Mouse (Mus musculus) embryonic stem cell, embryonic (primary cell): ENCODE measurements around the gene Anapc13.

Source experiments
- CTCF ChIA-PET, 4 experiments: fragments of 300-600 bp in 2 of 4; fragments of 350-600 bp in 2 of 4; sonication (Branson Sonifier 250); formaldehyde crosslinking; loops; one replicate each; lab custom pipeline; 2022; ENCODE audit warnings: inconsistent platforms in 2 of 4; lab: Charles Lee
- POLR2A ChIA-PET, 4 experiments: fragments of 300-600 bp in 2 of 4; fragments of 350-600 bp in 2 of 4; sonication (Branson Sonifier 250); formaldehyde crosslinking; loops; one replicate each; lab custom pipeline; 2022; ENCODE audit warnings: antibody characterized with exemption in 4 of 4, inconsistent platforms in 1 of 4; lab: Charles Lee

Gene Anapc13

GRCm38 (mm10) chr9:102625983-102626838 is at the start of gene Anapc13, which contains the start of gene Cep63:
Anapc13 (plus strand) TSS chr9:102626296.
Cep63 (minus strand) TSS chr9:102626534.
- CTCF ChIA-PET = interaction anchor here (0.6 to 2.3 kb wide), 12 partner anchors 10 to 1299 kb away, joined by 3 to 8 read pairs (median 4); no protein-coding TSS in a partner anchor
- POLR2A ChIA-PET = interaction anchor here (0.5 to 18.9 kb wide), 65 partner anchors 10 to 1983 kb away, joined by 3 to 325 read pairs (median 4); partner anchors contain the start of genes Amotl2 (in 2 of the 4), 1300017J02Rik (in 1 of the 4), Ryk (in 1 of the 4) and Topbp1 (in 1 of the 4)

GRCm38 (mm10) chr9:102577480-102577879 is 48.6 kb upstream of the Anapc13 start:
- ChIA-PET CTCF (no interaction called here), POLR2A (no interaction called here)

DNA sequence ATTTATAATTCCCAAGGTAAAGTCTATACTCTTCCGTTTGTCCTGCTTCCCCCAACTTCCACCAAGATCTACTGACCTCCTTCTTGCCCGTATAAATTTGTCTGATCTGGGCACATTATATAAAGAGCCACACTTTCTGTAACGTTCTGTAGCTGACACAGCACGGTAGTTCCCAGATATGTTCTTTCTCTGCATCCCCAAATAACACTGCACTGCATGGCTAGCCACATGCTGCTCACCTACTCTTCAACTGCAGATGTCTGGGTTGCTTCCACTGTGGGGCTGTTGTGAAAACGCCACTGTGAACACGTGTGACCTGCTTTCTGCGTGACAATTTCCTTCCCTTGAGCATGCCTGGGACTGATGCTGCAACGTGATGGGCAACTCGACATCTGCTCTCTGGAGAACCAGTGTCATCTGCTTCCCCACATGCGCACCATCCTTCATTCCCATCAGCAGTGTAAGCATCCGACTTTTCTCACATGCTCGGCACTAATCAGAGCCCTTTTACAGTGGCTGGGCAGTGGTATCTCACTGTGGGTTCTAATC is 44.1 kb upstream of the Anapc13 start:
- ChIA-PET POLR2A (interaction anchor here in 1 of 4 experiments (0.7 kb wide), 1 partner anchor 325 kb away, joined by 3 read pairs; no protein-coding TSS in a partner anchor), CTCF (no interaction called here)

DNA sequence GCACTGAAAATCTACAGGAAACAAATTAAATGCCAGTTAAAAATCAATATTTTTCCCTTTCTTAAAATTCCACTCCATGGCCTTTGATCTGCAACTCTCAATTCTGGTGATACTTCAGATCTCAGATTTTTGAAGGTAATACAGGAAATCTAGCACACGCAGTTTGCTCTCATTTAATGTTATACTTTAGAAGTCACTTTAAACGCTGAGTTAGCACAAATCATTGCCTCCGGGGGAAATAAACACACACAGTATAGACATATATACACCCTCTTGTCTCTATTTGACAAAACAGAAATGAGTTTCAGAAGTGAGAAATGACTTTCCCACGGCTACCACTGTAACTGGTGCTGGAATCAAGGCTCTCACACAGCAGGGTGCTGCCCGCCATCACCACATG is 38.7 kb upstream of the Anapc13 start:
- CTCF ChIA-PET = no interaction called here
- POLR2A ChIA-PET = no interaction called here

DNA sequence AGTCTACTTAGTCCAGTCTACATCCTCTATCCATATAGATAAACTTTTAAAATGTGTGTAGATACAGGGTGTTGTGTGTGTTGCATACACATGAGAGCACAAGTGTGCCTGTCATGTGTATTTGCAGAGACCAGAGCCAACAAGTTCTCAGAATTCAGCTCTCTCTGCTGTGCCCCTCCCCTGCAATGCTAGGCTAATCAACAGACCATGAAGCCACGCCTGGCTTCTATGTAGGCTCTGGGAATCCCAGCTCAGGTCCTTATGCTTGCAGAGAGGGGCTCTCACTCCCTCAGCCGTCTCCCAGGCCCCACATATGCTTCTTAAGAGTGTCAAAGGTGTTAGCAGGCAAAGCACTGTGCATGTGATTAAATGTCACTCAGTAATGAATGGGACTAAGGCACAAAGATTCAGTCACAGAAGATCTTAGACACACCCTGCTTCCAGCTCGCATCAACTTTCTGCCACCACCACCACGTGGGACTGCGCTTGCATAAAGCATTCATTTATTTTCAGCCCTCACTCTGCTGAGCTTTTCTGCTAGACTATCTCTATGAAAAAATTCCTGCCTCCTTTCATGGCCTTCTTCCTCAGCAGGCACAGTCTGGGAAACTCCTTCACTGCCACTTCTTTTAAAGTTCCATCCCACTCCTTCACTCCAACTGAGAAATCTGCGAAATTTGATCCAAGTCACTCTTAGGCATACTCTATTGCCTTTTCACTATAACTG is 31.3 kb upstream of the Anapc13 start:
- POLR2A ChIA-PET = interaction anchor here in 1 of 4 experiments (1.0 kb wide), 1 partner anchor 38 kb away, joined by 3 read pairs; no protein-coding TSS in a partner anchor
- CTCF ChIA-PET = no interaction called here

DNA sequence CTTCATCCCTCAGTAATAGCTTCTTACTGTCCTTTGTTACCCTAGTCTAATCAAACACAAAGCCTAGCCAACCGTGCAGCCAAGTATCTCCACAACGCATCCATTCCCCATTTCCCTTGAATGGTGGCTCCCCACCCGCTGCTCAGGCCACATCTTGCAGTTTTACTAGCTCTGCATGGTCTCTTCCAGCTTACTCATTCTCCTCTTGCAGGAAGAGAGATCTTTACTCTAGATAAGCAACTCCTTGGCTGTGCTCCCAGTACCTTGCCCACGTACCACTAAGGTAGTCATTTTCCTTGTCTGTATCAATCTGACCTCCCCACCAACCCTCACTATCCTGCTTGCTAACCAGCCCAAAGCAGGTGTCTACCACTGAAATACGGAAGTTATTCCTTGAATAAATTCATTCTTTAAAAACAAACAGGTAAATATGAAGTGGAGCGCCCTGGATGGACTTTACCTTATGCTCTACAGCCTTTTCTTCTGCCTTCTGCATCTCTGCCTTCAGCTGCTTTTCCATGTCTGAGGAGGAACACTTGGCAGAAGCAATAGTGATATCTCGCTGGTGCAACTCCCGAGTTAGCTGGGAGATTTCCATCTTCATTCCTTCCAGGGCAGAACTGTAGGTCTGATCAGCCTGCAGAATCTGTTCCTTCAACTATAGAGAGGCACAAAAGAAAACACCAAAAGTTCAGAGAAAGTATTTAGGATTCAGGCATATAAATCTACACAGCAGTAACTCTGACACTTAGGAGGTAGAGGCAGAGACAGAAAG is 30.2 kb upstream of the Anapc13 start:
- ChIA-PET POLR2A (interaction anchor here in 1 of 4 experiments (1.0 kb wide), 1 partner anchor 37 kb away, joined by 3 read pairs; no protein-coding TSS in a partner anchor), CTCF (no interaction called here)

DNA sequence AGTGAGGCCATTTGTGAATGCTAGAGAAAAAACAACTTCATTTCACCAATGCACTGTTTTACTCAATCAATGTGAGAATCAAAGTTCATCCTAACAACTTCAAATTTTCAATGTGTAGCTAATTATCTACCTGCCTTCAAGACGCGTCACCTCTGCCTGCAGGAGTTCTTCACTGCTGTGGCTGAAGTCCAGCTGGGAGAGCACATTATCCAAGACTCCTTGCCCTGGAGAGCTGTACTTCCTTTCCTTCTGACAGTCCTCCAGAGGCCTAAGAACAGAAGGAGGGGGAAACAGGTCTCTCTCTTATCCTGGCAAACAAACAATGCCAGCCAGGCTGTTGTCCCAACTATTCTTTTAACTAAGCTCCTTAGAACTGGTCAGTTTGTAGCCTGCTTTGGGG is 24.9 kb upstream of the Anapc13 start:
- ChIA-PET POLR2A (interaction anchor here in 2 of 4 experiments (0.7 to 1.0 kb wide), 3 partner anchors 9 to 117 kb away, joined by 3 to 4 read pairs (median 3); no protein-coding TSS in a partner anchor), CTCF (interaction anchor here in 3 of 4 experiments (1.0 to 1.8 kb wide), 3 partner anchors 21 to 260 kb away, joined by 4 to 5 read pairs (median 4); no protein-coding TSS in a partner anchor)

GRCm38 (mm10) chr9:102601666-102602065 is 24.4 kb upstream of the Anapc13 start:
- ChIA-PET CTCF (interaction anchor here in 3 of 4 experiments (1.0 to 1.8 kb wide), 3 partner anchors 21 to 259 kb away, joined by 4 to 5 read pairs (median 4); no protein-coding TSS in a partner anchor), POLR2A (interaction anchor here in 2 of 4 experiments (0.6 to 0.8 kb wide), 3 partner anchors 8 to 693 kb away, joined by 3 read pairs; no protein-coding TSS in a partner anchor)

- CTCF ChIA-PET = interaction anchor here in 1 of 4 experiments (0.7 kb wide), 1 partner anchor 126 kb away, joined by 3 read pairs; no protein-coding TSS in a partner anchor
- POLR2A ChIA-PET = interaction anchor here in 2 of 4 experiments (0.7 kb wide), 2 partner anchors 14 to 61 kb away, joined by 3 to 4 read pairs; no protein-coding TSS in a partner anchor
These were observed 20.9 kb upstream of the Anapc13 start for GRCm38 (mm10) chr9:102605162-102605561.

- CTCF ChIA-PET = no interaction called here
These were observed 18.6 kb upstream of the Anapc13 start for GRCm38 (mm10) chr9:102607471-102607870.

GRCm38 (mm10) chr9:102609221-102609620 is 16.9 kb upstream of the Anapc13 start:
- POLR2A ChIA-PET = interaction anchor here in 1 of 4 experiments (0.6 kb wide), 1 partner anchor 115 kb away, joined by 3 read pairs; no protein-coding TSS in a partner anchor
- CTCF ChIA-PET = interaction anchor here in 1 of 4 experiments (1.2 kb wide), 1 partner anchor 13 kb away, joined by 5 read pairs; no protein-coding TSS in a partner anchor

More at GRCm38 (mm10) chr9:102607471-102607870, 18.6 kb upstream of the Anapc13 start:
- POLR2A ChIA-PET = no interaction called here

DNA sequence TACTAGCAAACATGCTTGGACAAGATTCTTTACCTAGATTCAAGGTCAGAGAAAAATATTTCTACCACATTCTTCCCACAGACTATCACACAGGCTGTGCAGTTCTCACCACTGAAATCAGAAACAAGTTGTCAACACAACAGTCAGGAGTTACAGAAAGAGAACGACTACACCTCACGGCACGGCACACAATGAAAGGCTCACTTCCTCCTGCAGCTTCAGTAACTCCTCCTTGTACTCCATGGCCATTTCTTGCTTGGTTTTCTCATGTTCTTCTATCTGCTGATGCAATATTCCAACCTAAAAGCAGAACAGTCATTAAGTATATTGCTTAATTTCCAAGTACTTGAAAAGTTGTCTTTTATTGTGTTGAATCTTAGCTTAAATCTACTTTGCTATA is 11.0 kb upstream of the Anapc13 start:
- POLR2A ChIA-PET = no interaction called here
- CTCF ChIA-PET = no interaction called here

DNA sequence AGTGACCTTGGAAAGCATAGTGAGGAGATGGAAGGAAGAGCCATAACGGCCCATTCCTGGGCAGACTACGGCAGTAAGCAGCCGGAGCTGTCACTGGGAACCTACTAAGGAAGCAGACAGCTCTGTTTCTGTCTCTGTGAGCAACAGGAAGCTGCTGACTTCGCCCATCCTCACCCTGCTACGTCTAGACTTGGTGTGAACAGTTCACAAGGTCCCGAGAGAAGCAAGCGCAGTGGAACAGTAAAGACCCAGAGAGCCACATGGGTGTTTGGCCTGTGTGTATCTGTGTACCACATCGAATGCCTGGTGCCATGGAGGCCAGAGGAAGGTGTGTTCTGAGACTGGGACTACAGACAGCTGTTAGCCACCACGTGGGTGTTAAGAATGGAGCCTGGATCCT is 9.8 kb upstream of the Anapc13 start:
- POLR2A ChIA-PET = interaction anchor here in 1 of 4 experiments (1.6 kb wide), 1 partner anchor 9 kb away, joined by 7 read pairs; no protein-coding TSS in a partner anchor
- CTCF ChIA-PET = no interaction called here

GRCm38 (mm10) chr9:102621385-102621784 is 4.7 kb upstream of the Anapc13 start:
- ChIA-PET CTCF (interaction anchor here in 3 of 4 experiments (1.1 to 3.4 kb wide), 9 partner anchors 11 to 258 kb away, joined by 3 to 40 read pairs (median 8); partner anchors contain the start of gene Ryk (in 1 of the 3)), POLR2A (interaction anchor here in 2 of 4 experiments (0.6 to 18.9 kb wide), 7 partner anchors 9 to 685 kb away, joined by 3 to 325 read pairs (median 4); partner anchors contain the start of gene Amotl2 (in 1 of the 2))

GRCm38 (mm10) chr9:102622192-102622857 is 3.8 kb upstream of the Anapc13 start:
- POLR2A ChIA-PET = interaction anchor here (0.6 to 18.9 kb wide), 25 partner anchors 9 to 684 kb away, joined by 3 to 325 read pairs (median 4); partner anchors contain the start of gene Amotl2 (in 1 of the 4)
- CTCF ChIA-PET = interaction anchor here (0.5 to 3.4 kb wide), 54 partner anchors 10 to 934 kb away, joined by 3 to 40 read pairs (median 4); partner anchors contain the start of gene Ryk (in 1 of the 4)

DNA sequence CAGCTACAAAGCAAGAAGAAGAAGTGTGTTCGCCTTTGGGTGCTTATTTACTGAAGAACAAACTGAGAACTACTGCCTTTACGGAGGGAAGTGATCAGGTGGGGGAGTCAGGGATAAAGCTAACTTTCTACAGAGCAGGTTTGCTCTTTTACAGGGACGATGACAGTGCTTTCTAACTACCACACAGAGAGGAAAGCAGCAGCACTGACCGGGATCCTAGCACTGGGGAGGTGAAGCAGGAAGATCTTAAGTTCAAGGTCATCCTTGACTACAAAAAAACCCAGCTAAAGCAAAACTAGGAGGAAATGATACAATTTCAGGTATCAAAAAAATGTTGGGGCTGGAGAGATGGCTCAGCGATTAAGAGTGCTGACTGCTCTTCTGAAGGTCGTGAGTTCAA is 3.2 kb upstream of the Anapc13 start:
- POLR2A ChIA-PET = interaction anchor here in 3 of 4 experiments (0.7 to 18.9 kb wide), 14 partner anchors 10 to 265 kb away, joined by 3 to 325 read pairs (median 4); partner anchors contain the start of gene Amotl2 (in 1 of the 3)
- CTCF ChIA-PET = interaction anchor here (0.6 to 3.4 kb wide), 37 partner anchors 10 to 585 kb away, joined by 3 to 40 read pairs (median 5); no protein-coding TSS in a partner anchor
